Mouse (Mus musculus): ENCODE measurements at regions not wholly inside any gene's neighbourhood (a gene's known extent, or its start where the extent isn't known, plus 50 kb on each side); places are given as distances from the start of the nearest gene placed in this dataset.

GRCm38 (mm10) chr11:20985069-20985759, 105.9 kb upstream of the Peli1 start:
- DNase-seq (ENCODE audit: low spot score) = no peak

- DNase-seq (ENCODE audit: low spot score) = no peak
Measured at GRCm38 (mm10) chr11:20985771-20986170, 105.3 kb upstream of the Peli1 start.

DNA sequence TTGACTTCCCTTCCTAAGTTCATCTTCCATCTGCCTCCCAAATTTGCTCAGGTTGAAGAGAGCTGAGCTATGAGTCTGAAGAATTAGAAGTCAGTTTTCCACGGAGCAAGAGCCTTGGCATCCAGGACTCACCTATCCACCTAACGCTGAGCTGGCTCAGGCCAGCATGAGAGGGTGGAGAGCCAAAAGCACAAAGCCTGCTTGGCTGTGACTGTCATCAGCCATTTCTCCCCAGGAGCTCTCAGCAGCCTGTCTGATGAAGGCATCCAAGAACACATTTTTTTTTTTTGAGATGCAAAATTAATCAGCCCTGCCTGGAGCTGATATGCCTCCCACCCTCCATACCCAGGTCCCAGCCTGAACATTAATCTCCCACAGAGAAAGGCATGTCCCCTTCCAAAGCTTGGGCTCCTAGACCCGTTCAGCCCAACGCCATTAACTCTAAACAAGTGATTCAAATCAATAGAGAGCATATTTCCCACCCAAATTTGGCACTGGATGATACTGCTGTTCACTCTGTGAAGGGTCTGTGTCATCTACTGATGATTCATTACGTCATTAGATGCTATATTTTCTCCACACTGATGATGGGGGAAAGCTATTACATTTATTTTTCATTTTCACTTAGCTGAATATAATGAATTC, 103.8 kb upstream of the Peli1 start:
- DNase-seq (ENCODE audit: low spot score) = no peak

DNA sequence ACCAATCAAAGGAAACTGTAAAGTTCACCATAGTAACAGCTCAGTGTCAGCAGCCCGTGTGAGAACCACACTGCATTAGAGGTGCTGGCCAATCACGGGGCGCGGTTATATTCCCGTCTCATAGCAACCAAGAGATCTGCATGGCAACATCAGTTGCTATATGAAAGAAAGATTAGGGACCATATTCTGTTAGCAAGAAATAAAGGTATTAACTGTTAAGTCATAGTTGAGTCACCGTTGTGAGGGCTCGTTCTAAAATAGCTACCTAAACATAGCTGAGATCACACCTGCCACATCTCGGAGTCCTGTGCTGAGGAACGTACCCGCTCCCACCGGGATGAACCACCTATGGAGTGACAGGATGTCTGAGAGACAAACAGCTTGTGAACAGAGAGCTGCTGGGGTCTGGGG, 103.2 kb upstream of the Peli1 start:
- DNase-seq (ENCODE audit: low spot score) = no peak

DNA sequence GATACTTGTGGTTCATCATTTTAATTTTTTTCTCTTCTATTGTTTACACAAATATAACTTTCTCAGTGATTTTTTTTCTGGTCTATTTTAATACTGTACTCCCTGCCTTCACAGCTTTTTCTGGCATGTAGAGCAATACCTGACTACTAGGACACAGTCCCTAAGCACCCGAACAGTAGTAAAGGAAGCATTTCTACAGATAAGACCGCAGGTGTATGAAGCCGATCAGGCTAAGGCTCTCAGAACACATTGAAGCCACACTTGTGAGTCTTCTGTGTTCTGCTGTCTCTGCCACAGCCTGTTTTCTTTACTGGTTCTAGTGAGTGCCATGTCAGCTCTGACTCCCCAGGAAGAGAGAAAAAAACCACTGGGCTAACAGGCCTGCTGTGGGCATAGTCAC, 102.2 kb upstream of the Peli1 start:
- DNase-seq (ENCODE audit: low spot score) = no peak

- no peak for DNase-seq (ENCODE audit: low spot score)
Measured at GRCm38 (mm10) chr11:20993580-20993979, 97.5 kb upstream of the Peli1 start.

- no peak for DNase-seq (ENCODE audit: low spot score)
Measured at GRCm38 (mm10) chr11:21001400-21001799, 89.7 kb upstream of the Peli1 start.

DNA sequence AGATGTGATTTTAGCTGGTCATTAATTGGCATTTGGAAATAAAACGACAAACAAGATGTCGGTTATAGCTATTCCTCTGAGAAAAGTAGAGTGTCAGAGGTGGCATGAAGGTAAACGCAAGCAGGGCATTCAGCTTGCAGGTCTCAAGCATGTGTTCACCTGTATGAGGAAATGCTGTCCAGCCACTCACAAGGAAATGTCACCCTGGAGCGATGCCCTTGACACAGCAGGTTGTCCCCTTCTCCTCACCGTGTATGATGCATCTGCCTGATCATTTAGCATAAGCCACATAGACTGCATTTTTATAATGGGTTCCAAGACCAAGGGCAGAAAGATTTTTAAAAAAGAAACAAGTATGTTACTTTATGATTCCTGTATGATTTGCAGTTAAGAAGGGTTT, 83.9 kb upstream of the Peli1 start:
- no peak for DNase-seq (ENCODE audit: low spot score)

GRCm38 (mm10) chr11:21009505-21009904, 81.6 kb upstream of the Peli1 start:
- DNase-seq (ENCODE audit: low spot score) = no peak

DNA sequence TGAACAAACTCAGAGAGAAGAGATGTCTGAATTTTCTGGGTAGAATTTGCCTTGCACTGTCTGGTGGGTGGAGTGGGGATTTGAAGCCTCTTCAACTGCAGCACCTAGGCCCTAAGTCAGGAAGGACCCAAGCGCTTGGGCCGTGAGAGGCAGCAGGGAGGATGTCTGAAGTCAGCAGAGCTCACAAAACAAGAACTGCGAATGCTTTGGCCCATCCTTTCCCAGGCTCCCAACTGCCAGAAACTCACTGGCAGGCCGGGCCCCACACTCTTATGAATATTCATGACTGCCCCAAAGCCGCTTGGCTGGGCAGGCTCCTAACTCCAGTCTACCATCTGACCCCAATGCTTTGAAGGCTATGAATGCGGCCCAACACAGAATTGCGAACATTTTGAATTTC, 80.2 kb upstream of the Peli1 start:
- DNase-seq (ENCODE audit: low spot score) = no peak

DNA sequence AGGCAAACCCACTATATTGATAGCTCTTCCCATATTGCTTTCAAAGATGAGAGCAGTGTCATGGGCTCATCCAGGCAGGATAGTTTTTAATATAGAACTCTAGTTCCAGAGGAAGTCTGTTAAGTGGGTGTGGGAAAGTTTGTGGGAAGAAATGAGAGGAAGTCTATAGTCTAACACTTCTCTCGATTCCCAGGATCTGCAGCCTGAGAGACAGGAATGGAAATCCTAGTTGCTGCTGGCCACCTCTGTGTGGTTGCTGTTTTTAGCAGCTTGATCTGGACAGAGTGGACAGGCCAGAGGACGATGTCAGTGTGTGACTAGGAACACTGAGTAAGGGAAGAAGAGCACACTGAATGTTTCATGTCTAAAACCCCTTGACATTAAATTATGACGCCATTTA, 76.8 kb upstream of the Peli1 start:
- no peak for DNase-seq (ENCODE audit: low spot score)

GRCm38 (mm10) chr11:21015536-21015935, 75.6 kb upstream of the Peli1 start:
- no peak for DNase-seq (ENCODE audit: low spot score)

DNA sequence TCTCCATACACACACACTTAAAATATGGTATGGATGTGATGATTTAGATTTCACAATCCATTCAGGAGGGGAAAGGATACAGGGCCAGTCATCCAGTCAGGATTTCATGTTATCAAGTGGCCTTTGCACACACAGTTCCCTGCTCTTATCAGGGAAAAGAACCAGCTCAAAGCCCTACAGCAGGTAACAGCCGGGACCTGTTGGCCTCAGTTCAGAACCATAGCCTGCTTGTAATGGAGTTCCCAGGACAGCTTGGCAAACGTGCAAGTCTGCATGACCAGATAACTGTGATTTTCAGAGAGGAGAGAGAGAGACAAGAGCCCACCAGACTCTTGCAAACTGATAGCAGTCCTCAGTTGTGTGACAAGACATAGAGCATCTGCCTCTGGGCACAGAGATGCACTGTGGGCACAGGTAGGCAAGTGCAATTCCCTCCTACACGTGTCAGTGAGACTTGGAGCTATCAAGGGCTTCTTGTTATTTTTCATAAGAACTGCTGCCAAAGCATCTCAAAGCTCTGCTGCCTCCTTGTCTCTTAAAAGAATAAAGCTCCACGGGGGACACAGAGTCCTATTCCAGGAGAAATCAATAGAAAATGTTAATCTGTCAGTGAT, 74.9 kb upstream of the Peli1 start:
- DNase-seq (ENCODE audit: low spot score) = no peak

DNA sequence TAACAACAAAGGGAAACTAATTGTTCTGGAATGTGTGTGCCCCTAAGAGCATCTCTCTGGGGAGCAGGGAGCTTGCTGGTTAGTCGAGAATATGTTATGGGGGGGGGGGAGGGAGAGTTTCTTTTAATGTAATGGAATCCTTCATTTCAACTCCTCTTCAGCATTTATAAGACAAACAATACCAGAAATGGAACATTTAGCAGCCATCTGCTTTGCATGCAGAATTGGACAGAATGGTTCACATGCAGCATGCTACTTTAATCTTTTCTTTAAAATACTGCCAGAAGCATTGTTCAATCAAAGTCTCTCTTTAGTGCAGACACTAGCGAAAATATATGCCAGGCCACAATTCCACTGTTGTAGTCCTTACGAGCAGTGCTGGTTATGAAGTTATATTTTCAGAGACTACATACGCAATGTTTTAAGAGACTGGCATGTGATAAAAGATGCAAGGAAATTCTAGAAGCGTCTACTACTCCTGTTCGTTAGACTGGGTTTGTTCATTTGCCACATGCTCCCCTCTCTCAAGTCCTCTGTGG, 74.2 kb upstream of the Peli1 start:
- no peak for DNase-seq (ENCODE audit: low spot score)

DNA sequence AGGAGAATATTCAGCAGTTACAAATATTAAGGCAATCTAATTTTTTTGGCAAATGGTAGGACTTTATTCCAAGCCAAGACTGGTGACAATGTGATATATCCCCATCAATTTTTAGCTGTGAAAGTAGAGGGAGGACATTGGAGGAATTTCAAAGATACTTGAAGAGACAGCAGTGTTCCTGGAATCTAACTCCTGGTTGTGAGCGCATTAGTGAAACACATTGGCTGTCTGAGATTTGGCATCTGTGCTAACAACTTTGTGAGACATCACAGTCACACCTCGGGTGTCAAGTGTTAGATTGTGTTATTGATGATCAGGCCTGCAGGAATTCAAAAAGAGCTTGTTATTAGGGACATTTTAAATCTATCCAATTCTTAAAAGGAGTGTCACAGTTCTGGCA, 71.3 kb upstream of the Peli1 start:
- DNase-seq (ENCODE audit: low spot score) = no peak

- DNase-seq (ENCODE audit: low spot score) = no peak
Measured at GRCm38 (mm10) chr11:21024111-21024510, 67.0 kb upstream of the Peli1 start.

GRCm38 (mm10) chr11:21024521-21024920, 66.6 kb upstream of the Peli1 start:
- DNase-seq (ENCODE audit: low spot score) = no peak

- peak; percentile 45 for DNase-seq (ENCODE audit: low spot score)
Measured at GRCm38 (mm10) chr11:21027299-21027698, 63.8 kb upstream of the Peli1 start.

DNA sequence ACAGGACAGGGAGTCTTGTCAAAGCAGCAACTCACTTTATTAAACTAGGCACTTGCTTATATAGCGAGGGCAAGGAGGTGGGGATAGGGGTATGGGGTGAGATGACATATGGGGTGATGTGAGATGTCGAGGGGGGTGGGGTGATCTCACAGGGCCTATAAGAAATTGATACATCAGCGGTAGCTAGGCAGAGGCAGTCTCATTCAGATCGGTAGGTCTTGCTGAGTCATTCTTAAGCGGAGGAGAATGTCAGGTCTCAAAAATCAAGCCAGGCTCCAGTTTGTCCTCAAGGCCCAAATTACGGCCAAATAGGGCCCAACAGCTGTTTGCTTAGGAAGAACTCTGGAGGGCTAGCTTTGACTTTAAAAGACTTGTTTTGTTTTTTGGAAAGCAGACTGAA, 60.7 kb upstream of the Peli1 start:
- no peak for DNase-seq (ENCODE audit: low spot score)

GRCm38 (mm10) chr11:21031816-21032215, 59.3 kb upstream of the Peli1 start:
- DNase-seq (ENCODE audit: low spot score) = no peak

DNA sequence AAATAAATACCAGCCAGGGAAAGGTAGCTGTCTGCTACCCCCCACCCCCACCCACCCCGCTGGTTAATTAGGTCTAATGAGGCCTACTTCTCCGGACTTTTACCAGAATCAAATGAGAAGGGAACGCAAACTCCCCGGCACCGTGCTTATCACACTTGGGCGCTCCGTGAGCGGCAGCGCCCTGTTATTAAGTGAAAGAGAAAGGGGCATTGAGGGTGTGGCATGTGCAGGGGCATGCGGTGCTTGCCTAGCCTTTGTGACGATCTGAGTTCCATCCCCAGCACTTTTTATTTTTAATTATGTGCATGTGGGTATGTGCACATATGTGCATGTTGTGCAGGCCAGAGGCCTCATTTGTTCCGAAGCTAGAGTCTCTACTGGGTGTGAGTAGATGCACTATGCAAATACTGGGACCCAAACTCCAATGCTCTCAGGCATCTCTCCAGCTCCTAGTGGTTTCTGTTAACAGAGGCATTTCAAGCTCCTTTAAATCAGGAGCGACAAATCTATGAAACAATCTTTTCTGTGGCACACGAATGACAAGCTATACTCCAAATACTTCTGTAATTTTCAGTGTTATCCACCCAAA, 57.8 kb upstream of the Peli1 start:
- peak; percentile 67 for DNase-seq (ENCODE audit: low spot score)

DNA sequence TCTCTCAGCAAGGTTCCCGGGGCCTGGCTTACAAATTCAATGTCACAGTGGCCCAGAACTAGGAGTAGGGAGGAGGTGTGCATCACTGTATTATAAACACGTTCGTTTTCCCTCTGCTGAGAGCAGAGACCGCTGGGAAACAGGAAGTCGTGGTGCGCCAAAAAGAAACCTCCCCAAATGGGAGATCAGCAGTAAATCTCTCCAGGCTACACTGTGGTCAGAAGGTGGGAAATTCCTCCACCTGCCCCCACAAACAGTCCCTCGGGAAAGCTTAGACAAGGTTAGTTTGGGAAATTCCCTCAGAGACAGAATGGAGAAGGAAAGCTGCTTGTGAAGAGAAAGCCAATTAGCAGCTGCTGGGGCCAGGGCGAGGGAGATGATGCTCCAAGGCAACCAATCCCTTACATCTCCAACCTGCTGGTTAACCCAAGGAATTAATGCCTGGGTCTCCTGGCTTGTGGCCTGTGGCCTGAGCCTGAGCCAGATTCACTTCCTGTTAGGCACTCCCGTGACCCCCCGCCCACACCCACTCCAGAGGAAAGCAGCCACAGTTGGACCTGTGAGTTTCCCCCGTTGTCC, 57.2 kb upstream of the Peli1 start:
- peak; percentile 79 for DNase-seq (ENCODE audit: low spot score)
